11 mouse cellular contexts compared by ENCODE assay signal in the genomic region with DNA sequence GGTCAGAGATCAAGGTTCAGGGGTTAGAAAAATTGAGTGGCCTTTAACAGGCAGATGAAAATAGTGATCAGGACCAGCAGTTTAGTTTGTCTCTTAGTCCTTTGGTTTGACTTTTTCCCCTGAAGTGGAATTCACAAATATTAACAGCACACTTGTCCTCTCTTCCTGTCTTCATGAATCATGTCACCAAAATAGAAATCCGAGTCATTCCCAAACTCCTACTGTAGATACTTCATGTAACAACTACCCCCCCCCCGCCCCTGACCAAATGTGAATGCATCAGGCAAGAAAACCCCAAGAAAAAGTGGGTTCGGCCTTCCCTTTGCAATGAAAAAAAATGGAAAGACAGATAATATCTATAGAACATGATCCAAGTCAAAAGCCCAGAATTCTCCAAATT.
"Had no signal": no experiment of that assay in that cellular context is flagged by ENCODE, and none has a peak within 500 bp of the region (broad histone marks: within the 10 kb centered on the region; RNA-seq: fewer than 3 reads in every experiment).

No protein-coding gene starts in this region.

- H3K9ac ChIP-seq: limb, embryonic 13.5 days; liver, embryonic 14.5 days; midbrain, embryonic 12.5 days; neural tube, embryonic 15.5 days; stomach, embryonic 15.5 days had no signal

- H3K27me3 ChIP-seq: limb, embryonic 13.5 days; midbrain, embryonic 12.5 days; neural tube, embryonic 15.5 days; stomach, embryonic 15.5 days had no signal

- DNase-seq: kidney, postnatal 14 days; left cerebral cortex, postnatal 4 days; lung, adult 18-20 months; right cerebral cortex, postnatal 14 days; thymus, adult 2 months; thymus, postnatal 25 days had no signal

- H3K4me3 ChIP-seq: limb, embryonic 13.5 days; midbrain, embryonic 12.5 days; neural tube, embryonic 15.5 days; stomach, embryonic 15.5 days had no signal

- H3K4me2 ChIP-seq: limb, embryonic 13.5 days; midbrain, embryonic 12.5 days; neural tube, embryonic 15.5 days; stomach, embryonic 15.5 days had no signal

- H3K27ac ChIP-seq: limb, embryonic 13.5 days; liver, embryonic 14.5 days; midbrain, embryonic 12.5 days; neural tube, embryonic 15.5 days; stomach, embryonic 15.5 days had no signal

- H3K36me3 ChIP-seq: limb, embryonic 13.5 days; midbrain, embryonic 12.5 days; neural tube, embryonic 15.5 days; stomach, embryonic 15.5 days had no signal

- H3K9me3 ChIP-seq: limb, embryonic 13.5 days; midbrain, embryonic 12.5 days; neural tube, embryonic 15.5 days; stomach, embryonic 15.5 days had no signal

- H3K4me1 ChIP-seq: limb, embryonic 13.5 days; midbrain, embryonic 12.5 days; neural tube, embryonic 15.5 days; stomach, embryonic 15.5 days had no signal
